In genomic region chr11:94047288-94047687, GRCm38 (mm10) we compare ENCODE assay signal across 14 mouse cellular contexts. TPM values are rescaled to one million over a fixed set of nuclear protein-coding genes. Genes with fewer than 3 reads are reported as not detected.
DNase-seq lines count a peak whose midpoint lies in the region; ATAC-seq and TF ChIP-seq lines count a peak whose summit lies in the region.
"Had no signal": no experiment of that assay in that cellular context is flagged by ENCODE, and none has a peak within 500 bp of the region (broad histone marks: within the 10 kb centered on the region; RNA-seq: fewer than 3 reads in every experiment).

No protein-coding gene starts in this region.

- peak overlapping the region; percentile 19 for H3K4me3 ChIP-seq in layer of hippocampus, adult 2 months
- H3K4me3 ChIP-seq in forebrain, embryonic 11.5 days (ENCODE audit: low read depth, low read length): peak overlapping the region; percentile 11
- H3K4me3 ChIP-seq in hindbrain, embryonic 14.5 days (replicated peaks; ENCODE audit: low read length): peak overlapping the region; percentile 55
- peak overlapping the region; percentile 65 for H3K4me3 ChIP-seq in midbrain, postnatal 0 days (ENCODE audit: low read depth, low read length)
- H3K4me3 ChIP-seq: embryonic facial prominence, embryonic 15.5 days; limb, embryonic 12.5 days had no signal

- no peak overlapping the region for H3K9ac ChIP-seq in forebrain, embryonic 11.5 days (ENCODE audit: low read length)
- peak overlapping the region; percentile 36 for H3K9ac ChIP-seq in hindbrain, embryonic 14.5 days
- no peak overlapping the region for H3K9ac ChIP-seq in midbrain, postnatal 0 days (replicated peaks; ENCODE audit: low read length, poor library complexity, severe bottlenecking)
- H3K9ac ChIP-seq: embryonic facial prominence, embryonic 15.5 days; limb, embryonic 12.5 days had no signal

- peaks cover 4% of the 10 kb centered on the region for H3K36me3 ChIP-seq in forebrain, embryonic 11.5 days (ENCODE audit: control insufficient read depth, insufficient read depth, low read length)
- H3K36me3 ChIP-seq in hindbrain, embryonic 14.5 days (replicated peaks; ENCODE audit: control insufficient read depth, insufficient read depth): peaks cover 40% of the 10 kb centered on the region
- peaks cover 10% of the 10 kb centered on the region; the same call in 1 of the 2 replicates for H3K36me3 ChIP-seq in midbrain, postnatal 0 days (ENCODE audit: insufficient read depth, low read length)

- no peaks in the 10 kb centered on the region for H3K9me3 ChIP-seq in forebrain, embryonic 11.5 days (ENCODE audit: control insufficient read depth, low read length)
- H3K9me3 ChIP-seq in hindbrain, embryonic 14.5 days (ENCODE audit: control insufficient read depth, low read length): no peaks in the 10 kb centered on the region
- H3K9me3 ChIP-seq in midbrain, postnatal 0 days (ENCODE audit: low read length): no peaks in the 10 kb centered on the region
- H3K9me3 ChIP-seq: embryonic facial prominence, embryonic 15.5 days; G1E; limb, embryonic 12.5 days had no signal

- DNase-seq in layer of hippocampus, adult 2 months (ENCODE audit: low spot score in 2 of 2): no peak
- no peak for DNase-seq in layer of hippocampus, postnatal 14 days (ENCODE audit: low spot score in 2 of 2)
- no peak for DNase-seq in forebrain, embryonic 11.5 days (ENCODE audit: low spot score)
- no peak for DNase-seq in hindbrain, embryonic 14.5 days (ENCODE audit: low spot score)
- no peak for DNase-seq in midbrain, postnatal 0 days (ENCODE audit: low spot score)
- DNase-seq in kidney, postnatal 14 days: no peak
- no peak for DNase-seq in kidney, adult 9 months
- no peak for DNase-seq in urinary bladder, postnatal 10 days (ENCODE audit: low spot score)
- DNase-seq: kidney, adult 2 months; layer of hippocampus, adult 9-11 months; lung, adult 18-20 months had no signal

- 54% methylated on average over 2 of the region's 2 CpGs for WGBS in forebrain, embryonic 11.5 days
- WGBS in hindbrain, embryonic 14.5 days: 16% methylated on average over 2 of the region's 2 CpGs
- WGBS in midbrain, postnatal 0 days: 14% methylated on average over 2 of the region's 2 CpGs

- peak overlapping the region; percentile 97 for H3K27ac ChIP-seq in layer of hippocampus, adult 2 months
- no peak overlapping the region for H3K27ac ChIP-seq in forebrain, embryonic 11.5 days (ENCODE audit: low read depth, low read length)
- H3K27ac ChIP-seq in hindbrain, embryonic 14.5 days: peak overlapping the region; percentile 32; the same call in 1 of the 2 replicates
- H3K27ac ChIP-seq in midbrain, postnatal 0 days (ENCODE audit: low read depth, low read length): no peak overlapping the region
- H3K27ac ChIP-seq: embryonic facial prominence, embryonic 15.5 days; limb, embryonic 12.5 days had no signal

- ATAC-seq in forebrain, embryonic 11.5 days (replicated peaks; ENCODE audit: low FRiP score): no peak
- no peak for ATAC-seq in hindbrain, embryonic 14.5 days (ENCODE audit: low FRiP score)
- ATAC-seq in midbrain, postnatal 0 days (ENCODE audit: low FRiP score): no peak

- TF ChIP-seq CTCF in layer of hippocampus, adult 2 months (conservative IDR thresholded peaks at IDR 0.05): no peak
- TF ChIP-seq CTCF in midbrain, postnatal 0 days (IDR thresholded peaks at IDR 0.05): no peak

- peaks cover 6% of the 10 kb centered on the region; the same call in 1 of the 2 replicates for H3K4me1 ChIP-seq in forebrain, embryonic 11.5 days (replicated peaks; ENCODE audit: control insufficient read depth, insufficient read depth, low read length)
- peaks cover 27% of the 10 kb centered on the region for H3K4me1 ChIP-seq in hindbrain, embryonic 14.5 days (replicated peaks; ENCODE audit: control insufficient read depth, insufficient read depth, low read length)
- H3K4me1 ChIP-seq in midbrain, postnatal 0 days (ENCODE audit: insufficient read depth, low read length): peaks cover 10% of the 10 kb centered on the region
- H3K4me1 ChIP-seq: embryonic facial prominence, embryonic 15.5 days had no signal

- no peaks in the 10 kb centered on the region for H3K27me3 ChIP-seq in forebrain, embryonic 11.5 days (ENCODE audit: control insufficient read depth, insufficient read depth, low read length)
- H3K27me3 ChIP-seq in hindbrain, embryonic 14.5 days (ENCODE audit: control insufficient read depth, insufficient read depth, low read length): no peaks in the 10 kb centered on the region
- H3K27me3 ChIP-seq in midbrain, postnatal 0 days (ENCODE audit: insufficient read depth, low read length): no peaks in the 10 kb centered on the region
- H3K27me3 ChIP-seq: embryonic facial prominence, embryonic 15.5 days; limb, embryonic 12.5 days had no signal

- H3K4me2 ChIP-seq in forebrain, embryonic 11.5 days (ENCODE audit: low read depth, low read length, severe bottlenecking): peak overlapping the region; percentile 45; the same call in 1 of the 2 replicates
- peak overlapping the region; percentile 84 for H3K4me2 ChIP-seq in hindbrain, embryonic 14.5 days (replicated peaks)
- H3K4me2 ChIP-seq in midbrain, postnatal 0 days (ENCODE audit: low read depth, low read length, poor library complexity, severe bottlenecking): peak overlapping the region; percentile 60
- H3K4me2 ChIP-seq: embryonic facial prominence, embryonic 15.5 days; limb, embryonic 12.5 days had no signal

RNA-seq across cellular contexts. Expression of gene Spag9, which starts 51.4 kb away (rescaled TPM):
- total RNA-seq in layer of hippocampus, adult 2 months (2021): 100 to 1,000 TPM; 213 to 217 TPM
- total RNA-seq in layer of hippocampus, postnatal 14 days (2021): 100 to 1,000 TPM; 218 to 238 TPM
- 93.4 and 101 TPM in 2 replicates for polyA plus RNA-seq in forebrain, embryonic 11.5 days (2014; fragmentation: Nextera tagmentation; extraction: Ambion mirVana)
- polyA plus RNA-seq in hindbrain, embryonic 14.5 days (2014; fragmentation: Nextera tagmentation; extraction: Ambion mirVana): 120 and 121 TPM in 2 replicates
- total RNA-seq in midbrain, postnatal 0 days (2014; rRNA removed): 131 and 161 TPM in 2 replicates
- polyA plus RNA-seq in midbrain, postnatal 0 days (2015; fragmentation: Nextera tagmentation; extraction: Ambion mirVana): 66.8 and 80.7 TPM in 2 replicates

Comparison
In these comparisons a context has a peak if more than half of its experiments do, and no peak if none do; other contexts are left out.
1. H3K27ac ChIP-seq: peak in layer of hippocampus, adult 2 months (single experiment) and hindbrain, embryonic 14.5 days (single experiment); none in forebrain, embryonic 11.5 days (single experiment) and midbrain, postnatal 0 days (single experiment).
2. H3K4me3 ChIP-seq: peak in every context shown above with its lines; median percentile 65 in midbrain, postnatal 0 days; 55 in hindbrain, embryonic 14.5 days; 19 in layer of hippocampus, adult 2 months; 11 in forebrain, embryonic 11.5 days.
3. Peak in every context shown above with its lines, with median percentiles within 50 percentile points of each other: H3K4me2 ChIP-seq.